Mouse (Mus musculus) left cerebral cortex, adult 2 months (tissue): Measurements from ENCODE around the gene Ttc7b. TPM values are rescaled to one million over a fixed set of nuclear protein-coding genes. Genes with fewer than 3 reads are reported as not detected.
A peak's percentile ranks its signal among the peaks of the same experiment; 100 is the strongest.

ENCODE experiments used
- DNase-seq, 2 experiments: peaks; one replicate each; pipeline ENCODE4 v3.0.0; 2021 to 2022; ENCODE audit warnings: low spot score in 2 of 2, mixed read lengths in 1 of 2; ENCODE audit errors: extremely low spot score in 1 of 2
- H3K27ac ChIP-seq: fragments of 200-600 bp; 2 replicates; pipeline ENCODE4 v1.8.1; 2022
- H3K4me3 ChIP-seq: fragments of 200-600 bp; 2 replicates; pipeline ENCODE4 v1.8.1; 2022
- CTCF ChIP-seq: fragments of 200-600 bp; IDR thresholded peaks from 2 replicates; pipeline ENCODE4 v1.8.1; 2022; ENCODE audit warnings: antibody characterized with exemption, mild to moderate bottlenecking, moderate library complexity
- intact Hi-C: fragments of 180-260 bp; cut with DNase I; formaldehyde crosslinking; loops from one replicate; pipeline ENCODE4 v1.15.1; 2025
- total RNA-seq, 2 experiments: library from RNA; stranded (reverse); gene quantifications; 2 replicates each; pipeline ENCODE4 v1.2.3; 2021

Gene Ttc7b
- total RNA-seq, 2 experiments from 2014 or later = 242 to 253 TPM

- no peak for DNase-seq
- TF ChIP-seq CTCF = no peak
- no peak overlapping the region for H3K4me3 ChIP-seq
- intact Hi-C loops = no loop called here
- H3K27ac ChIP-seq = peak overlapping the region; percentile 22; the same call in 1 of the 2 replicates
These were observed 18.0 kb upstream of the Ttc7b start for GRCm38 (mm10) chr12:100538445-100539157.

DNA sequence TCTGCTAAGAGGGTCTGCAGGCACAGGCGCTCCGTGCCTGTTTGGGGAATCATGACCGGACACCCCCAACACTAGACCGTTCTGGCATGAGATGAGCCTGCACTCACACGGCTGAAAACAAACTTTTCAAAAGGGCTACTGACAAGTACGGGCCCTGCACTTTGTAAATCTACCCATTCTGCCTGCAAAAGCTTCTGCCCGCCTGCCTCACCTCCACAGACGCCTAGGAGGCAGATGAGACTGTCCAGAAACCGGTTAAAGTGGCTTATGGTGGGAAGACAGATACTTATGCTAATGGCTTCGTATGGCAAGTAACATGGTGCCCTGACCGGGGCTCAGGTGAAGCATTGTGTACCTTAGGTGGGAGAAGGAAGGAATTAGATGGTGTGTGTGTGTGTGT, 16.5 kb upstream of the Ttc7b start:
- H3K27ac ChIP-seq = no peak overlapping the region
- H3K4me3 ChIP-seq = no peak overlapping the region
- intact Hi-C loops = no loop called here
- DNase-seq = no peak
- TF ChIP-seq CTCF = no peak

DNA sequence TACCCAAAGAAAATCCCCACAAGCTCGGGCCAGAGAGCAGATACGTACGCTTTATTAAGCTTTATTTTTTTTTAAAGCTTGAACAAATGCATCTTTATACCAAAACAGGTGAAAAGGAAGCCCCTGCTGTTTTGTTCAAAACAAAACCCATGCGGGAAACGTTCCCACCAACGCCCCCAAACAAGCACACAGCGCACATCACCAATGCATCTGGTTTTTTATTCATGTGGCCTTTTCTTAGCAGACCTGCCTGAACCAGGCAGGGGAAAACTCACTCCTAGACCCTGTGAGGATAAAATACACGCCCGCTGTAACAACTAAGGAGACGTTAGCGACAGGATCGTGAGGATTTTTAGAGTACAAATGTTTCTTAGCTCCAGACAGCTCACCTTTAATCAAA, 14.4 kb upstream of the Ttc7b start:
- no peak overlapping the region; the same call in 1 of the 2 replicates for H3K27ac ChIP-seq
- intact Hi-C loops = no loop called here
- TF ChIP-seq CTCF = no peak
- no peak overlapping the region for H3K4me3 ChIP-seq
- peak in 1 of 2 experiments; percentile 6 for DNase-seq

GRCm38 (mm10) chr12:100534028-100534427, 13.4 kb upstream of the Ttc7b start:
- peak overlapping the region; percentile 55; the same call in 1 of the 2 replicates for H3K27ac ChIP-seq
- TF ChIP-seq CTCF = no peak
- peak in 1 of 2 experiments; percentile 9 for DNase-seq
- no peak overlapping the region for H3K4me3 ChIP-seq
- intact Hi-C loops = no loop called here

DNA sequence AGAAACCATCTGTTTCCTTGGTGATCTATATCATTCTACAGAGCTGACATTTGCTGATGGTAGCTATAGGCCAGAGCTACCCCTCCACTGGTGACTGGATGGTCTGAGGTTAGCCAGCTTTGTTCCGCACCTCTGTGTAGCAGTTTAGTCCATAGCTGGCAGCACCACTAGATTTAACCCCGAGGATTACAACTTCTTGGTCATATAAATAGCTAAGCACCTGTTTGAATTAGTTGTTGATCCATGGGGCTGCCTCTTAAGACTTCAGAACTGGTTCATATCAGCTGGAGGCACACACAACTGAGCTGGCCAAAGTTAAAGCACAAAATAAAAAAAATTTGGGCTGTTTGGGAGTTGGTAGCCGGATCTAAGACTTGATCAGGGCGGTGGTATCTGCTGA, 12.6 kb upstream of the Ttc7b start:
- TF ChIP-seq CTCF = no peak
- intact Hi-C loops = no loop called here
- no peak overlapping the region for H3K27ac ChIP-seq
- DNase-seq = peak in 1 of 2 experiments; percentile 0
- no peak overlapping the region for H3K4me3 ChIP-seq

GRCm38 (mm10) chr12:100531740-100532139, 11.1 kb upstream of the Ttc7b start:
- Histone ChIP-seq H3K4me3 (no peak overlapping the region), H3K27ac (no peak overlapping the region)
- DNase-seq = peak in 1 of 2 experiments; percentile 2
- intact Hi-C loops = no loop called here
- no peak for TF ChIP-seq CTCF

DNA sequence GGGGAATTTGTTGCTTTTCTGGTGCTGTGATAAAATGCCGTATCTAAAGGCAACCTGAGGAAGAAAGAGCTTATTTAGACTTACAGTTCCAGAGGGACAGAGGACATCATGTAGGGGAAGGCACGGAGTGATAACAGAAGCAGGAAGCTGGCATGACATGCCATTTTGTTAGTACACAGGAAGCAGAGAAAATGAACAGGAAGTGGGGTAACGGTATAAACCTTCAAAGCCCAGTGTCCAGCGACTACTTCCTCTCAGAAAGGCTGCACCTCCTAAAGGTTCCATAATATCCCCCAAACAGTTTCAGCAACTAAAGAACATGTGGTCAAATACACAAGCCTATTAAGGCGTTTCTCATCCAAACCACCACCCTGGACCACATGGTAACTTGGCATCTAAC, 10.2 kb upstream of the Ttc7b start:
- no peak for DNase-seq
- TF ChIP-seq CTCF = no peak
- no peak overlapping the region for H3K27ac ChIP-seq
- H3K4me3 ChIP-seq = no peak overlapping the region
- intact Hi-C loops = no loop called here

- Histone ChIP-seq H3K27ac (peak overlapping the region; percentile 7; the same call in 1 of the 2 replicates), H3K4me3 (no peak overlapping the region)
- intact Hi-C loops = no loop called here
- DNase-seq = no peak
- TF ChIP-seq CTCF = no peak
These were observed 9.0 kb upstream of the Ttc7b start for GRCm38 (mm10) chr12:100529651-100530050.

DNA sequence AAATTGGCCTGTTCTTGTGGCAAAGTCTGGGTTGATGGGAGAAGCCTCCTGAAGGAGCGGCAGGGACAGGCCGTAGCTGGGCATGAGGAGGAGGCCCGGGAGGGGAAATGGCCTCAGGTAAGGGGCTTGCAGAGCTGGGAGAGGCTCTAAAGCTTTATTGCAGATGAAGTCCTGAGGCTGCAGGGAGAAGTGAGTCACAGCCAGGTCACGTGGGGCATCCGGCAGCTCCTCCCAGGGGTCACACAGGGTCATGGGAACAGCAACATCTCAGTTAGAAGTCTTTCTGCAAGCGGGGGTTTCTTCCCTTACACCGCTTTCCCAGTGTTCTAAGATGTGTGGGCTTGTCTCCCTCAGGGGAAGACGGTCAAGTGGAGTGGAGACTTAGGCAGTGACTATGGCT, 8.5 kb upstream of the Ttc7b start:
- Histone ChIP-seq H3K4me3 (no peak overlapping the region), H3K27ac (peak overlapping the region; percentile 87)
- intact Hi-C loops = no loop called here
- no peak for TF ChIP-seq CTCF
- no peak for DNase-seq

- H3K4me3 ChIP-seq = peak overlapping the region; percentile 34; the same call in 1 of the 2 replicates
- no peak for DNase-seq
- intact Hi-C loops = no loop called here
- no peak for TF ChIP-seq CTCF
- H3K27ac ChIP-seq = peak overlapping the region; percentile 87
These were observed 7.6 kb upstream of the Ttc7b start for GRCm38 (mm10) chr12:100528246-100528645.

DNA sequence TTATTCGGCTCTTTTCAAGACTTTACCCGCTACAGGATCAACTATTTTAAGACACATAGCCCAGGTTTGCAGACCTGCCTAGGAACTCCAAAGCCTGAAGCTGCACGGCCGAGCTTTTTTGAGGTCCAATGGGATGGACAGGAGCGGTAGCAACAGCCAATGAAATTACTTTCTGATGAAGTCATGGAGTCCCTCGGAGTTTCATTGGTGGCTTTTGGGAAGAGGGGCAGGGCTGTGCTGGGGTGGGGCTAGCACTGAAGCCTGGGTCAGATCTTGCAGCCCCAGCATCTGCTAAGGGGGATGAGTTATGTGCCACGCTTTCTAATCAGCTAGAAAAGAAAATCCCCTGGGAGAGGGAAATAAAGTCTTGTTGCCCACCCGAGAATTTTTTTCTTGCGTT, 7.1 kb upstream of the Ttc7b start:
- intact Hi-C loops = no loop called here
- Histone ChIP-seq H3K4me3 (peak overlapping the region; percentile 41), H3K27ac (peak overlapping the region; percentile 87)
- DNase-seq = peak; percentile 72 to 80
- no peak for TF ChIP-seq CTCF

DNA sequence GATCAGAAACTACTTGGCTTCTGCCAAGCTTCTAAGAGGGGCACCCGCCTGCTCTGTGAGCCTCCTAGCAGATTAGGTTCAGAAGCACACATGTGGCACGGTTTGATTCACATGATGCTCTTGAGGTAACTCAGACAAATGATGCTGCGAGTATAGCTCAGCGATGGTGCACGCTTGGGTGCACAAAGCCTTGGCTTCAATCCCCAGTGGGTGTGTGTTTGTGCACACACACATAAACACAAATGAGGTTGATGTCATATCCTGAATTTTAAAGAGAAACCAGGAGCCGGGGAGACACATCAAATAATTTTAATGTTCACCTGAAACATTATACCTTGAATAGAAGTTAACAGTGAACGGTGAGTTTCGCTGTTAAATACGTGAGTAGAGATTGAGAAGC, 6.6 kb upstream of the Ttc7b start:
- TF ChIP-seq CTCF = no peak
- intact Hi-C loops = no loop called here
- peak overlapping the region; percentile 41 for H3K4me3 ChIP-seq
- no peak for DNase-seq
- peak overlapping the region; percentile 87 for H3K27ac ChIP-seq

DNA sequence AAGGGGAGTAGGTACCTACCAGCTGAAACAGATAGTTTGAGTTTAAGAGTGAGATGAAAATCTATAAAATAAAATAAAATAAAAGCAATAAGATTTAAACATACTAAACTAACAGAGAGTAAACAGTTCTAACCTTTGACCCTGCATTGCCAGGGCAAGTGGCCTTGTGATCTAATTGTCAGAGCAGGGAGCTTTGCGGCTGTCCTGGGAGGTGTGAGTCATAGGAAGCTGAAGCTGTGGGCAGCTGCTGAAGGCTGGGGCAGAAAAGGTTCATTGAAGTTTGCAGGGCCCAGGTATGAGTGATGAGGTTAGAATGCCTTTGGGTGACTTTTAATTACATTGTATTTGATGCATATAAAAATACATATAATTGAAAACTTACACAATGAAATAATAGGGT, 5.3 kb upstream of the Ttc7b start:
- intact Hi-C loops = no loop called here
- TF ChIP-seq CTCF = no peak
- no peak overlapping the region for H3K27ac ChIP-seq
- no peak for DNase-seq
- no peak overlapping the region for H3K4me3 ChIP-seq
